ENCODE assay signal across 8 mouse cellular contexts in the genomic region with DNA sequence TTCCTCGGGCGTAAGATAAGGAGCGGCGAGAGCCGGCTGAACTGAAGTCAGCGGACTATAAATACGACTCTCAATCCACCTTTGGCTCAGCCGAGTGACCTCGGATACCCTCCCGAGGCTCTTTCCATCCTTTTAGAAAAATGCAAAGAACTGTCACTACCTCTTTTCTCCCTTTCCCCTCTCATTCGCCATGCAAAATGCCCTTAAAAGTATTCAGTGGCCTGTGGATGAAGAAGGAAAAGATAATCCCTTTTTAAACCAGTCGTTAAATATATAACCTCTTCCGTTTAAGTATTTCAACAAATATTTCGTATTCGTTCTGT. TPM values are rescaled to one million over a fixed set of nuclear protein-coding genes. Genes with fewer than 3 reads are reported as not detected.
DNase-seq lines count a peak whose midpoint lies in the region; ATAC-seq and TF ChIP-seq lines count a peak whose summit lies in the region.

TSS of gene Bmpr1a (minus strand) at position 17 of the 323 bp plus-strand sequence.

- WGBS in kidney, adult 2 months, result 10% methylated on average over 15 of the region's 15 CpGs
- WGBS in neural tube, embryonic 12.5 days, result 9% methylated on average over 15 of the region's 15 CpGs

- ATAC-seq in neural tube, embryonic 12.5 days (ENCODE audit: low FRiP score, low read depth), result no peak

- H3K9ac ChIP-seq in neural tube, embryonic 12.5 days, result peak within 1 kb of the TSS; percentile 96

- H3K9me3 ChIP-seq in neural tube, embryonic 12.5 days, result no peaks in the 10 kb centered on the region

- peak within 1 kb of the TSS; percentile 96 for H3K4me3 ChIP-seq in kidney, adult 2 months (ENCODE audit: insufficient read depth, low read depth, low read length)
- H3K4me3 ChIP-seq in neural tube, embryonic 12.5 days, result peak within 1 kb of the TSS; percentile 84

- peak within 1 kb of the TSS; percentile 97 for H3K27ac ChIP-seq in kidney, adult 2 months (ENCODE audit: insufficient read depth, low read depth, low read length)
- H3K27ac ChIP-seq in neural tube, embryonic 12.5 days, result peak within 1 kb of the TSS; percentile 87

- H3K27me3 ChIP-seq in kidney, adult 2 months (replicated peaks; ENCODE audit: control insufficient read depth, insufficient read depth, low read length), result no peaks in the 10 kb centered on the region
- H3K27me3 ChIP-seq in neural tube, embryonic 12.5 days (replicated peaks), result no peaks in the 10 kb centered on the region

- TF ChIP-seq POLR2A in kidney, adult 2 months (IDR thresholded peaks at IDR 0.05; ENCODE audit: low read depth, low read length), result no peak

- H3K4me2 ChIP-seq in neural tube, embryonic 12.5 days (replicated peaks), result peak within 1 kb of the TSS; percentile 65

- peaks cover 9% of the 10 kb centered on the region; the same call in 1 of the 2 replicates for H3K4me1 ChIP-seq in kidney, adult 2 months (ENCODE audit: control insufficient read depth, insufficient read depth, low read length)
- peaks cover 29% of the 10 kb centered on the region for H3K4me1 ChIP-seq in neural tube, embryonic 12.5 days

- DNase-seq in kidney, adult 2 months, result no peak
- DNase-seq in kidney, adult 11 months, result no peak
- no peak for DNase-seq in adrenal gland, adult 8-10 months
- DNase-seq in gastrocnemius, postnatal 25 days, result no peak
- no peak for DNase-seq in layer of hippocampus, postnatal 14 days (ENCODE audit: low spot score in 2 of 2)
- DNase-seq in right cerebral cortex, postnatal 10 days (ENCODE audit: low spot score in 2 of 2), result no peak
- no peak for DNase-seq in spleen, adult 18-20 months

- TF ChIP-seq CTCF in kidney, adult 2 months (conservative IDR thresholded peaks at IDR 0.05; ENCODE audit: insufficient read depth, insufficient read length, low read depth, low read length), result no peak

- no peaks in the 10 kb centered on the region for H3K36me3 ChIP-seq in kidney, adult 2 months (ENCODE audit: control insufficient read depth, insufficient read depth, low read length)
- no peaks in the 10 kb centered on the region for H3K36me3 ChIP-seq in neural tube, embryonic 12.5 days

RNA-seq across cellular contexts. Expression of gene Bmpr1a, which starts in this region (rescaled TPM):
- 11.0 and 11.4 TPM in 2 replicates for polyA plus RNA-seq in kidney, adult 2 months (2012; rRNA removed)
- 10 to 100 TPM; 60.5 to 74.7 (median 67.1) TPM for total RNA-seq in adrenal gland, adult 8-10 months (2022)
- 10 to 100 TPM; 54.4 to 56.6 TPM for total RNA-seq in gastrocnemius, postnatal 25 days (2021)
- 10 to 100 TPM; 38.3 to 41.4 TPM for total RNA-seq in layer of hippocampus, postnatal 14 days (2021)
- polyA plus RNA-seq in neural tube, embryonic 12.5 days (2016; fragmentation: Nextera tagmentation; extraction: Ambion mirVana), result 35.5 and 37.5 TPM in 2 replicates
